8 mouse cellular contexts compared by ENCODE assay signal in the genomic region with DNA sequence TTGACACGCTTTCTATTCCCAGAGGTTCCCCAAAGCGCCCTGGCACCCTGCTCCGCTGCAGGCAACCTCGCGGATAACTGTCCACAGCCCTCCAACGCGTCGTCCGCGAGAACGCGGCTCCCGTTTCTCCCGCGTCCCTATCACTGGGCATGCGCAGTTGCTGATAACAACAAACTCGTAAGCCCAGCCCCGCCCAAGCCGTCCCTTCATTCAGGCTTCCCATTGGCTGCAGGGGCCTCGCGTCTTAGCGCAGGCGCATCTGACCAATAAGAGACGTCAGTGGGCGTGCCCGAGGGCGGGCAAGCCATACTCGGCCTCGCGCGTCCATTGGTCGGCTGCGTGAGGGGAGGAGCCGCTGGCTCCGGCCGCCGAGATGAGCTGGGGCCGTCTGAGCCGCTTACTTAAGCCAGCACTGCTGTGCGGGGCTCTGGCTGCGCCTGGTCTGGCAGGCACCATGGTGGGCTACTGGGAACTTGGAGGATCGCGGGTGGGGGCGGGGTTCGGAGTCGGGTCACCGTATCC. TPM values are rescaled to one million over a fixed set of nuclear protein-coding genes. Genes with fewer than 3 reads are reported as not detected.
DNase-seq lines count a peak whose midpoint lies in the region; ATAC-seq lines count a peak whose summit lies in the region.

No protein-coding gene starts in this region.

- 0 out of 2 replicates have a peak, but pooled peaks cover 5% of the 10 kb centered on the region for H3K27me3 ChIP-seq in hindbrain, embryonic 13.5 days

- H3K4me3 ChIP-seq in hindbrain, embryonic 13.5 days: peak overlapping the region; percentile 87

- peak overlapping the region; percentile 80 for H3K4me2 ChIP-seq in hindbrain, embryonic 13.5 days

- WGBS in hindbrain, embryonic 13.5 days: under 1% methylated on average over 47 of the region's 47 CpGs

- peak; percentile 97 for ATAC-seq in hindbrain, embryonic 13.5 days (ENCODE audit: low FRiP score)

- peak overlapping the region; percentile 97 for H3K9ac ChIP-seq in hindbrain, embryonic 13.5 days

- peaks cover 27% of the 10 kb centered on the region for H3K36me3 ChIP-seq in hindbrain, embryonic 13.5 days

- H3K27ac ChIP-seq in hindbrain, embryonic 13.5 days: peak overlapping the region; percentile 98

- H3K9me3 ChIP-seq in hindbrain, embryonic 13.5 days: no peaks in the 10 kb centered on the region

- DNase-seq in NIH3T3 (ENCODE audit: low read depth): peak; percentile 100
- DNase-seq in cerebellum, postnatal 10 days: peak; percentile 99 to 100
- peak; percentile 99 to 100 for DNase-seq in frontal cortex, postnatal 10 days (ENCODE audit: low spot score in 2 of 2)
- DNase-seq in layer of hippocampus, postnatal 25 days (ENCODE audit: extremely low spot score in 1 of 2, low spot score in 1 of 2): peak; percentile 92 to 93
- DNase-seq in lung, postnatal 25 days (ENCODE audit: low spot score): peak; percentile 100
- DNase-seq in retina, embryonic 14.5 days (ENCODE audit: low spot score): peak; percentile 100
- peak; percentile 99 for DNase-seq in thymus, postnatal 4 days

- peaks cover 33% of the 10 kb centered on the region for H3K4me1 ChIP-seq in hindbrain, embryonic 13.5 days (replicated peaks)

RNA-seq across cellular contexts. Expression of a gene that starts 6.4 kb away (rescaled TPM):
- 509 and 531 TPM in 2 replicates for polyA plus RNA-seq in hindbrain, embryonic 13.5 days (2015; fragmentation: Nextera tagmentation; extraction: Ambion mirVana)
- 100 to 1,000 TPM; 486 to 515 TPM for total RNA-seq in layer of hippocampus, postnatal 25 days (2021)

RNA-seq across cellular contexts. Expression of a gene that starts 13.7 kb away (rescaled TPM):
- polyA plus RNA-seq in hindbrain, embryonic 13.5 days (2015; fragmentation: Nextera tagmentation; extraction: Ambion mirVana): 150 and 154 TPM in 2 replicates
- total RNA-seq in layer of hippocampus, postnatal 25 days (2021): 10 to 100 TPM; 86.6 to 91.0 TPM

RNA-seq across cellular contexts. Expression of a gene that starts 36.9 kb away (rescaled TPM):
- polyA plus RNA-seq in hindbrain, embryonic 13.5 days (2015; fragmentation: Nextera tagmentation; extraction: Ambion mirVana): 2.5 and 2.8 TPM in 2 replicates
- total RNA-seq in layer of hippocampus, postnatal 25 days (2021): 1 to 10 TPM; 3.3 to 4.3 TPM

RNA-seq across cellular contexts. Expression of a gene that starts 52.1 kb away (rescaled TPM):
- 13.6 and 14.4 TPM in 2 replicates for polyA plus RNA-seq in hindbrain, embryonic 13.5 days (2015; fragmentation: Nextera tagmentation; extraction: Ambion mirVana)
- total RNA-seq in layer of hippocampus, postnatal 25 days (2021): 10 to 100 TPM; 14.5 to 22.0 TPM

RNA-seq across cellular contexts. Expression of a gene that starts 57.0 kb away (rescaled TPM):
- polyA plus RNA-seq in hindbrain, embryonic 13.5 days (2015; fragmentation: Nextera tagmentation; extraction: Ambion mirVana): 5.2 and 6.1 TPM in 2 replicates
- 10 to 100 TPM in 1 of 2 experiments, 1 to 10 TPM in 1; 9.6 to 10.2 TPM for total RNA-seq in layer of hippocampus, postnatal 25 days (2021)

Comparison
In these comparisons a context has a peak if more than half of its experiments do, and no peak if none do; other contexts are left out.
1. Peak in every context shown above with its lines: DNase-seq, ATAC-seq, H3K4me3 ChIP-seq and H3K27ac ChIP-seq.